Mouse (Mus musculus): ENCODE data around the gene Arfgap3. TPM values are rescaled to one million over a fixed set of nuclear protein-coding genes. Genes with fewer than 3 reads are reported as not detected.

Gene Arfgap3
- total RNA-seq, 2 experiments from 2014 or later = 8.7 to 10.3 TPM

DNA sequence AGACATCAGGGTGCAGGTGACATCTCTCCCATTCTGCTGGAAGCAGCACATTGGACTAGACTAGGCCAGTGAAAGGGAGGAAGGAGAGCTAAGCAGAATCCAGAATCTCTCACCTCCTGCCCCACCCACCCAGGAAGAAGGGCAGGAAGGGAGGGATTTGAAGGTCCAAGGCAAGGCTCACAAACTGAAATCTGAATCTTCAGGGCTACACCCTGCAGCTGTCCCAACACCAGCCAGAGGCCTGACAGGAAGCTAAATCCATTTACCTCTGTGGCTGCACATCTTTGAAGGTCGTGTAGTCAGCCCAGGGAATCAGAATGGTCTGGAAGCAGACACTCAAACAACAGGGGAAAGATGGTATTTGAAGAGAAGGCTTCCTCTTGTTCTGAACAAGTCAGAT, 84.8 kb downstream of the Arfgap3 start:
- DNase-seq (ENCODE audit: low spot score) = no peak
- intact Hi-C loops (cut with DNase I) = no loop called here

DNA sequence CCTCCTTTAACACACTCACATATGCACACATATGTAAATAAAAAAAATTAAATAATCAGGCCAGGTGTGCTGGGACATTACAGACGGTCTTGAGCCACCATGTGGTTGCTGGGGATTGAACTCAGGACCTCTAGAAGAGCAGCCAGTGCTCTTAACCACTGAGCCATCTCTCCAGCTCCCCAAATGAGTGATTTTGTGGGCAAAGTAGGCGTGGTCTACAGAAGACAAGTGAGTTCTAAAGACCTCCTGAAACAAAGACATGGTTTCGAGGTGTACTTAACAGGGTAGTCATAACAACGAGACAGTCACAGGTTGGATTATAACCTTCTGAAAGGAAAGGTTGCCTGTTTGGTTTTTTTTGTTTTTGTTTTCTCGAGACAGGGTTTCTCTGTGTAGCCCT, 86.6 kb downstream of the Arfgap3 start:
- intact Hi-C loops (cut with DNase I) = no loop called here
- no peak for DNase-seq (ENCODE audit: low spot score)

- intact Hi-C loops (cut with DNase I) = no loop called here
- no peak for DNase-seq (ENCODE audit: low spot score)
Measured at GRCm38 (mm10) chr15:83257906-83258305, 92.1 kb downstream of the Arfgap3 start.

- no peak for DNase-seq (ENCODE audit: low spot score)
- intact Hi-C loops (cut with DNase I) = no loop called here
Measured at GRCm38 (mm10) chr15:83256491-83256890, 93.6 kb downstream of the Arfgap3 start.

GRCm38 (mm10) chr15:83255944-83256343, 94.1 kb downstream of the Arfgap3 start:
- intact Hi-C loops (cut with DNase I) = no loop called here
- DNase-seq (ENCODE audit: low spot score) = no peak

GRCm38 (mm10) chr15:83255191-83255782, 94.8 kb downstream of the Arfgap3 start:
- intact Hi-C loops (cut with DNase I) = no loop called here
- DNase-seq (ENCODE audit: low spot score) = no peak

DNA sequence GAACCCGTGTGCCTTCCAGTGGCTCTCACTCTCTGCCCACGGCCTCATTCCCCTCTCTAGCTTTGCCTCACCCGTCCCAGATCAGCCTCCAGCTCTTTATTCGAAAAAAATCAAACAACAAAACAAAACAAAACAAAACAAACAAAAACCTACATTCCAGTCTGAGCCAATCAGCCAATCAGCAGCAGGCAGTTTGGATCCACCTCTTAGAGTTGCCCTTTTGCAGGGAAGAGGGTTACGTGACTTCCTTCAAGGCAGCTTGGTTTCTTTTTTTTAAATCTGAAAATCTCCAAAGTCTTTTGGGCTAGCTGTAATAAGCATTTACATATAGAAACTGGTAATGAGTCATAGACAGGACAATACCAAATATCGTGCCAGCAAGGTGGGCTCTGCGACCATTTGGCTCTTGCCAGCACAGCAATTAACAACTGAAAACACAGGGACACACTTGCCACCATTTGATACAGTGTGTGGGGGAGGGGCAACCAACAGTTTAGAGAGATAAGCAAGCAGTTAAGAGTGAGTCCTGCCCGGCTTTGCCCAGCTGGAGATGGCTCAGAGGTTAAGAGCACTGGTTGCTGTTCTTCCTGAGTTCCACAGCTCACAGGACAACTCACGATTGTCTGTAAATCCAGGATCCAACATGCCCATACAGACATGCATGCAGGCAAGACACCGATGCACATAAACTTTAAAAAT, 95.5 kb downstream of the Arfgap3 start:
- intact Hi-C loops (cut with DNase I) = loop anchor here (5.0 kb wide), 2 partner anchors 42 to 43 kb away; no protein-coding TSS in a partner anchor
- DNase-seq (ENCODE audit: low spot score) = no peak

DNA sequence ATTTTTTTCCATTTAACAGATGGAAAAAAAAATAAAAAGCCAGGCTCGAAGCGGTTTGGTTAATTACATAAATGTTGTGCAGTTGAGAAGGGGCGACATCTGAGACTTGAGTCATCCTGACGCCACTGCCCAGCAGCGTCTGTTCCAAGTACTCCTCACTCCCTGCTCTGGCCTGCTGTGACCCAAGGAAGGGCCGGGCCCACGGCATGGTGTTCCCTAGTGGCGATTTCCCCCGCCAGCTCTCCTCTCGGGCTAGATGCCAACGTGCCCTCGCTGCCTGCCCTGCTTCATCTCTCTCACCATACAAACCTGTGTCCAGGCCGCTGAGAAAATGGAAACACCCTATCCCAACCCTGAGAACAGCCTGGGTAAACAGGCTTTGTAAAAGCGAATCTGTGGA, 98.0 kb downstream of the Arfgap3 start:
- peak; percentile 55 for DNase-seq (ENCODE audit: low spot score)
- intact Hi-C loops (cut with DNase I) = loop anchor here (5.0 kb wide), 2 partner anchors 40 to 45 kb away; no protein-coding TSS in a partner anchor

DNA sequence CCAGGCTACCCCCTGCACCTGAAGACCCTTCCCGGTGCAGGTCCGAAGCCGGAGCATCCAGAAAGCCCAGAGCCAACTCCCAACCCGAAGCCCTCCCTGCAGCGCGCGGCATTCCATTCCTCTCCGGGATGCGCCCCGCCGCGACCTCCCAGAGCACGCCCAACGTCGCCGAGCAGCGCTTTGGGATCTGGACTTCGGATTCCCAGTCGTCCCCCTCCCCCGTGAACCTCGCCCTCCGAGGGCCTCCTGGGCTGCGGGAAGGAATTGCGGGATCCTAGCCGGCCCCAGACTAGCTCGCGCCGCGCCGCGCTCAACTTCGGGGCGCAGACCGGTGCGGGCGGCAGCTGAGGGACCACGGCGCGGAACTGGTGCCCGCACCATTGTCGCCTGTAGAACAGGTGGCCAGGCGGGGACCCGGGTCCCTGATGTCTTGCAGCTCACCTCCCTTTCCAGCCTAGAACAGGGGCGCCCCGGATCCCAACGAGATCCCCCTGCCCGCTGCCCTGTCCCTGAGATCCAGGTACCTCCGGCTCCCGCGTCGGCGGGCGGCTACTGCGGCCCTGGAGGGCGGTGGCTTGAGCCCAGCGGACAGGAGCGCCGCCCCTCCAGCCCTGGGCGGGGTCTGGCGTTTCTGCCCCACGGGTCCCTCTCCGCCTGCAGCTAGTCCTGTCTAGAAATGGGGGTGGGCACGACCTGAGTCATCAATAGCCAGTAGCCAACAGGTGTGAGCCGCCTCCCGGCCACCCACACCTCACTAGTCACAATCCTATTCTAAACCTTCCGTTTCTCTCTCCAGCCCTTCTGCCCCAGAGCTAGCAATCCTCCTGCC, 98.7 kb downstream of the Arfgap3 start, which contains the start of gene A4galt:
TSS of gene A4galt (minus strand) at position 599 of the 829 bp plus-strand sequence.
- intact Hi-C loops (cut with DNase I) = loop anchor here (5.0 kb wide), 2 partner anchors 39 to 46 kb away; no protein-coding TSS in a partner anchor
- peak; percentile 56 for DNase-seq (ENCODE audit: low spot score)

- intact Hi-C loops (cut with DNase I) = loop anchor here (5.0 kb wide), 2 partner anchors 38 to 47 kb away; no protein-coding TSS in a partner anchor
- no peak for DNase-seq (ENCODE audit: low spot score)
Measured at GRCm38 (mm10) chr15:83250651-83251175, 99.3 kb downstream of the Arfgap3 start.

Other genes with a start within 250 kb of the Arfgap3 start
- gene Rrp7a, start 227.4 kb downstream of the Arfgap3 start, total RNA-seq (2021) = 10 to 100 TPM; 40.3 to 41.9 TPM
- gene Poldip3, start 200.9 kb downstream of the Arfgap3 start, total RNA-seq (2021) = 10 to 100 TPM; 27.3 to 29.8 TPM
- gene Cyb5r3, start 177.7 kb downstream of the Arfgap3 start, total RNA-seq (2021) = 10 to 100 TPM; 80.4 to 85.5 TPM
- 1 to 10 TPM; 4.8 to 6.5 TPM for gene A4galt, start 98.5 kb downstream of the Arfgap3 start, total RNA-seq (2021)
- 100 to 1,000 TPM; 179 to 215 TPM for gene Pacsin2, start 114.4 kb upstream of the Arfgap3 start, total RNA-seq (2021)
- gene Ttll1, start 160.6 kb upstream of the Arfgap3 start, total RNA-seq (2021) = 10 to 100 TPM; 49.0 to 53.0 TPM
- 10 to 100 TPM in 1 of 2 experiments, 1 to 10 TPM in 1; 9.3 to 11.8 TPM for gene Bik, start 176.6 kb upstream of the Arfgap3 start, total RNA-seq (2021)
- gene Tspo, start 213.3 kb upstream of the Arfgap3 start, total RNA-seq (2021) = 10 to 100 TPM; 61.7 to 65.1 TPM
- gene Mcat, start 213.5 kb upstream of the Arfgap3 start, total RNA-seq (2021) = 10 to 100 TPM; 36.6 to 39.6 TPM
- gene Ttll12, start 244.9 kb upstream of the Arfgap3 start, total RNA-seq (2021) = 1 to 10 TPM; 5.5 to 6.1 TPM